ENCODE assay signal across 8 mouse cellular contexts in genomic region chr10:85101841-85102240, GRCm38 (mm10). TPM values are rescaled to one million over a fixed set of nuclear protein-coding genes. Genes with fewer than 3 reads are reported as not detected.
DNase-seq lines count a peak whose midpoint lies in the region; ATAC-seq and TF ChIP-seq lines count a peak whose summit lies in the region.

No protein-coding gene starts in this region.

- ATAC-seq in CD4-positive, CD25-positive, alpha-beta regulatory T cell, adult 4 months = peak; percentile 25
- peak; percentile 20 for ATAC-seq in common myeloid progenitor, adult 5-6 weeks (replicated peaks; ENCODE audit: low read depth, poor library complexity, severe bottlenecking)
- ATAC-seq in limb, embryonic 15.5 days (ENCODE audit: insufficient number of reproducible peaks, low FRiP score, low TSS enrichment, low read depth) = no peak
- ATAC-seq in midbrain, embryonic 15.5 days (replicated peaks) = peak; percentile 48

- no peaks in the 10 kb centered on the region for H3K36me3 ChIP-seq in limb, embryonic 15.5 days
- H3K36me3 ChIP-seq in midbrain, embryonic 15.5 days (replicated peaks) = no peaks in the 10 kb centered on the region

- H3K27me3 ChIP-seq in limb, embryonic 15.5 days = no peaks in the 10 kb centered on the region
- no peaks in the 10 kb centered on the region for H3K27me3 ChIP-seq in midbrain, embryonic 15.5 days (replicated peaks)

- H3K4me1 ChIP-seq in limb, embryonic 15.5 days = peaks cover 5% of the 10 kb centered on the region; the same call in 1 of the 2 replicates
- peaks cover 21% of the 10 kb centered on the region for H3K4me1 ChIP-seq in midbrain, embryonic 15.5 days

- H3K4me2 ChIP-seq in limb, embryonic 15.5 days = peak overlapping the region; percentile 71
- peak overlapping the region; percentile 96 for H3K4me2 ChIP-seq in midbrain, embryonic 15.5 days

- H3K4me3 ChIP-seq in gastrocnemius, adult 2 months = peak overlapping the region; percentile 100
- peak overlapping the region; percentile 98 for H3K4me3 ChIP-seq in limb, embryonic 15.5 days
- H3K4me3 ChIP-seq in midbrain, embryonic 15.5 days = peak overlapping the region; percentile 69

- H3K9me3 ChIP-seq in limb, embryonic 15.5 days = no peaks in the 10 kb centered on the region
- no peaks in the 10 kb centered on the region for H3K9me3 ChIP-seq in midbrain, embryonic 15.5 days

- intact Hi-C loops in gastrocnemius, adult 2 months (cut with DNase I) = loop anchor here (5.0 kb wide), 3 partner anchors 85 to 185 kb away; partner anchors contain the start of genes Cry1 and Ric8b
- intact Hi-C loops in heart, postnatal 25 days (cut with DNase I) = loop anchor here (2.0 to 5.0 kb wide), 2 partner anchors 25 to 85 kb away; partner anchors contain the start of gene Cry1

- under 1% methylated on average over 10 of the region's 10 CpGs for WGBS in limb, embryonic 15.5 days
- WGBS in midbrain, embryonic 15.5 days = under 1% methylated on average over 10 of the region's 10 CpGs

- TF ChIP-seq CTCF in gastrocnemius, adult 2 months (IDR thresholded peaks at IDR 0.05) = no peak

- H3K27ac ChIP-seq in gastrocnemius, adult 2 months = peak overlapping the region; percentile 92
- peak overlapping the region; percentile 82 for H3K27ac ChIP-seq in limb, embryonic 15.5 days
- peak overlapping the region; percentile 82 for H3K27ac ChIP-seq in midbrain, embryonic 15.5 days

- DNase-seq in gastrocnemius, adult 2 months = peak; percentile 25
- DNase-seq in gastrocnemius, adult 18-20 months (ENCODE audit: low spot score) = no peak
- DNase-seq in heart, postnatal 25 days (ENCODE audit: low spot score) = peak; percentile 10
- no peak for DNase-seq in B cell, adult 2 months

- H3K9ac ChIP-seq in limb, embryonic 15.5 days = peak overlapping the region; percentile 98
- peak overlapping the region; percentile 83 for H3K9ac ChIP-seq in midbrain, embryonic 15.5 days

RNA-seq across cellular contexts. Expression of gene Fhl4, which starts 0.5 kb away (rescaled TPM):
- total RNA-seq in gastrocnemius, adult 2 months (2021) = under 1 TPM; 0.13 to 0.17 TPM
- under 1 TPM; 0.16 to 0.24 TPM for total RNA-seq in gastrocnemius, adult 18-20 months (2021)
- polyA plus RNA-seq in CD4-positive, CD25-positive, alpha-beta regulatory T cell, adult 4 months (2017; shearing (Covaris generic)) = 1 to 10 TPM in 1 of 2 experiments, under 1 TPM in 1; 0.31 to 1.1 TPM
- total RNA-seq in common myeloid progenitor, adult 5-6 weeks (2017) = 0.68 and 2.3 TPM in 2 replicates
- under 1 TPM; 0.22 to 0.31 TPM for total RNA-seq in heart, postnatal 25 days (2021)
- 1.4 and 1.5 TPM in 2 replicates for polyA plus RNA-seq in limb, embryonic 15.5 days (2015; fragmentation: Nextera tagmentation; extraction: Ambion mirVana)
- 2.4 and 2.6 TPM in 2 replicates for polyA plus RNA-seq in midbrain, embryonic 15.5 days (2015; fragmentation: Nextera tagmentation; extraction: Ambion mirVana)

RNA-seq across cellular contexts. Expression of gene Tmem263, which starts 0.6 kb away (rescaled TPM):
- 10 to 100 TPM in 1 of 2 experiments, 1 to 10 TPM in 1; 7.6 to 13.3 TPM for total RNA-seq in gastrocnemius, adult 2 months (2021)
- total RNA-seq in gastrocnemius, adult 18-20 months (2021) = 10 to 100 TPM in 1 of 2 experiments, 1 to 10 TPM in 1; 8.7 to 11.8 TPM
- 10 to 100 TPM; 27.5 to 31.7 TPM for polyA plus RNA-seq in CD4-positive, CD25-positive, alpha-beta regulatory T cell, adult 4 months (2017; shearing (Covaris generic))
- 22.5 and 24.7 TPM in 2 replicates for total RNA-seq in common myeloid progenitor, adult 5-6 weeks (2017)
- 10 to 100 TPM; 15.3 to 16.8 TPM for total RNA-seq in heart, postnatal 25 days (2021)
- 123 and 128 TPM in 2 replicates for polyA plus RNA-seq in limb, embryonic 15.5 days (2015; fragmentation: Nextera tagmentation; extraction: Ambion mirVana)
- polyA plus RNA-seq in midbrain, embryonic 15.5 days (2015; fragmentation: Nextera tagmentation; extraction: Ambion mirVana) = 52.3 and 52.8 TPM in 2 replicates

RNA-seq across cellular contexts. Expression of gene Mterf2, which starts 26.0 kb away (rescaled TPM):
- 10 to 100 TPM in 1 of 2 experiments, 1 to 10 TPM in 1; 9.9 to 14.3 TPM for total RNA-seq in gastrocnemius, adult 2 months (2021)
- 10 to 100 TPM; 11.4 to 15.0 TPM for total RNA-seq in gastrocnemius, adult 18-20 months (2021)
- polyA plus RNA-seq in CD4-positive, CD25-positive, alpha-beta regulatory T cell, adult 4 months (2017; shearing (Covaris generic)) = 10 to 100 TPM; 25.2 to 26.1 TPM
- total RNA-seq in common myeloid progenitor, adult 5-6 weeks (2017) = 5.3 and 7.9 TPM in 2 replicates
- 10 to 100 TPM; 21.5 to 24.3 TPM for total RNA-seq in heart, postnatal 25 days (2021)
- polyA plus RNA-seq in limb, embryonic 15.5 days (2015; fragmentation: Nextera tagmentation; extraction: Ambion mirVana) = 14.6 and 15.6 TPM in 2 replicates
- 27.0 and 27.9 TPM in 2 replicates for polyA plus RNA-seq in midbrain, embryonic 15.5 days (2015; fragmentation: Nextera tagmentation; extraction: Ambion mirVana)

Comparison
In these comparisons a context has a peak if more than half of its experiments do, and no peak if none do; other contexts are left out.
1. DNase-seq: peak in gastrocnemius, adult 2 months (single experiment) and heart, postnatal 25 days (single experiment); none in gastrocnemius, adult 18-20 months (single experiment) and B cell, adult 2 months (0 of 2).
2. Peak in every context shown above with its lines, with median percentiles within 50 percentile points of each other: H3K27ac ChIP-seq and H3K4me3 ChIP-seq.